Mouse (Mus musculus) heart, adult 9 months (tissue): ENCODE data around the gene Slco2b1.

Experiments
- DNase-seq, 2 experiments: peaks; one replicate each; pipeline ENCODE4 v3.0.0; 2022; ENCODE audit warnings: low spot score in 2 of 2

Gene Slco2b1

GRCm38 (mm10) chr7:99654244-99654643 lies 56.9 kb downstream of the Slco2b1 start:
- DNase-seq: no peak

DNA sequence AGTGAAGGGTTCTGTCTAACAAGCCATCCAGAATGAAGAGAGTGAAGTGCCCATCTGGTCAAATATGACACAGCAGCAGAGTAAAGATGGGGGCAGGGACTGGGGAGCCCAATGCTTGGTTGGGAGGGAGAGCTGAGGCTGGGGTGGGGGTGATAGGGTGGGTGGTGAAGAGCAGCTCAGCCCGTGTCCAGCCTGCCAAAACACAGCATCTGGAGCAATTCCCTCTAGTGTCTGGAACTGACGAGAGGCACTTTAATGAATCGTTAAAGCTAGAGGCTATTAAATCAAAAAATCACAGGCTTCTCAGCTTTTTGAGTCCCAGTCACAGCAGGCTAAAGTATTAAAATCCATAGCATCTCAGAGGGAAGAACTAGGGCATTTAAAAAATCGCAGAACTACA lies 61.6 kb downstream of the Slco2b1 start:
- no peak for DNase-seq

DNA sequence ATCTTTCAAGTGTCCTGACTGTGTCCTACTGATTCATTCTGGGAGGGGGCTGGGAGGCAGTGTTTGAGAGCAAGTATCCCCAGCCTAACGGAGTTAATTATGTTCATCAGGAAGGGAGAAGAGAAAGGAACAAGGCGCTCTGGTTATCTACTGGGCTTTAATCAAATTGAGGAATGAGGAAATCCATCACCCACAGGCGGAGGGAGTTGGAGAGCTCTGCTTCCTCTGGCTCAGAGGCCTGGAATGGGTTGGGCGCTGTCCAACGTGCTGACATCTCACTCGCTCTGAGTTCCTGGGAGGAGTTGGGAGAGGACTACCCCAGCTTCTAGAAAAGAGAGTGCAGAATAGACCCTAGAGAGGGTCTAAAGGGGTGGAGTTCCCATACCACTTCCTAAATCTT lies 62.5 kb downstream of the Slco2b1 start:
- peak; percentile 56 to 72 for DNase-seq

- no peak for DNase-seq
Measured at GRCm38 (mm10) chr7:99644701-99645100, 66.4 kb downstream of the Slco2b1 start.

DNA sequence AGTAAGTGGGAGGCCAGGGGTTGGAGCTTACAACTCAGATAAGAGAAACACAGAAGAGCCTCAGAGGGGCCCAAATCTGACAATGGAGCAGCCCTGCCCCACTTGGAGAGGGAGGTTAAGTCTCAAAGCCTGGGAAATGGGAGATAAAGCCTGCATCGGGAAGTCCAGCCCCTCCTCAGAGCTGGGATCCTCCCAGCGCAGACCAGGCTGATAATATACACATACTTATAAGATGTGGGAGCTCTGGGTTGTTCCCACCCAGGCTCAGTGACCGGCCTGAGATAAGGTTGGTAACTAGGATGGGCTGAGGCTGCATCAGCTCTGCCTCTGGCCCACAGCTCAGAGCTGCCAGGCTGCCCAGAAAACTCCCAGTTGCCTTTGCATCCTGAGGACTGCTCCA lies 69.1 kb downstream of the Slco2b1 start:
- DNase-seq: no peak

DNA sequence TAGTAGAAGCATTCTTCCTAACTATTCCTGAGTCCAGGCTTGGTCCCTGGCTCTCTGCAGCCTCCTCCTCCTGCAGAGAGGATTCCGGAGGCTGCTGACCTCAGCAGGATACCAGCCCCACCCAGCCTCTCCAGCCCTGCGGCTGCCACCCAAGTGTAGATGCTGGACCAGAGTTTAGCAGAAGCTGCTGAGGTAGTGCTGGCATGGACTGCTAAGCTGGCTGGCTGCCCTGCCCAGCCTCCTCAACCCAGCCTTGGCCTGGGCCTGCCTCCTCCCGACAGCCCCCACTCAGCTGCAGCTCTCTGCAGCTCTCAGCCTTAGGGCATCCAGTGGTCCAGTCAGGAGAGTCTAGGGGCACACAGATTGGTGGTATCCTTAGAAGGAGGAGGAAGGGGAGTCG lies 69.9 kb downstream of the Slco2b1 start:
- no peak for DNase-seq

GRCm38 (mm10) chr7:99633966-99634665 lies 77.0 kb downstream of the Slco2b1 start:
- peak in 1 of 2 experiments; percentile 26 for DNase-seq

DNA sequence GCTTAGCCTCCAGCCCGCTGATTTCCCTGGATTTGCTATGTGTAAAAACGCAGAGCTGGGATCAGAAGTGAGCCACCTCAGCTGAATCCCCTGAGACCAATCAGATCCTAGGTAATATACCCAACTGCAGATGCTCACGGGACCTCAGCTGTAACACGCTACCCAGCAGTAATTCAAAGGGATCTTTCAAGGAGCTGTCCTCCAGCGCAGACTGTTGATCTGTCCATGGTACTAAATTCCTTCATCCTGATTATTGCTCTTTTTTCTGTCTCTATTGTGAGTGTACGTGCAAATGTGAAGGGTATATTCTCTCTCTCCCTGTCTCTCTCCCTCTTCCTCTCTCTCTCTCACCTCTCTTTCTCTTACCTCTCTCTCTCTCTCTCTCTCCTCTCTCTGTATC lies 78.9 kb downstream of the Slco2b1 start:
- DNase-seq: no peak

- DNase-seq: no peak
Measured at GRCm38 (mm10) chr7:99627366-99627765, 83.8 kb downstream of the Slco2b1 start.

DNA sequence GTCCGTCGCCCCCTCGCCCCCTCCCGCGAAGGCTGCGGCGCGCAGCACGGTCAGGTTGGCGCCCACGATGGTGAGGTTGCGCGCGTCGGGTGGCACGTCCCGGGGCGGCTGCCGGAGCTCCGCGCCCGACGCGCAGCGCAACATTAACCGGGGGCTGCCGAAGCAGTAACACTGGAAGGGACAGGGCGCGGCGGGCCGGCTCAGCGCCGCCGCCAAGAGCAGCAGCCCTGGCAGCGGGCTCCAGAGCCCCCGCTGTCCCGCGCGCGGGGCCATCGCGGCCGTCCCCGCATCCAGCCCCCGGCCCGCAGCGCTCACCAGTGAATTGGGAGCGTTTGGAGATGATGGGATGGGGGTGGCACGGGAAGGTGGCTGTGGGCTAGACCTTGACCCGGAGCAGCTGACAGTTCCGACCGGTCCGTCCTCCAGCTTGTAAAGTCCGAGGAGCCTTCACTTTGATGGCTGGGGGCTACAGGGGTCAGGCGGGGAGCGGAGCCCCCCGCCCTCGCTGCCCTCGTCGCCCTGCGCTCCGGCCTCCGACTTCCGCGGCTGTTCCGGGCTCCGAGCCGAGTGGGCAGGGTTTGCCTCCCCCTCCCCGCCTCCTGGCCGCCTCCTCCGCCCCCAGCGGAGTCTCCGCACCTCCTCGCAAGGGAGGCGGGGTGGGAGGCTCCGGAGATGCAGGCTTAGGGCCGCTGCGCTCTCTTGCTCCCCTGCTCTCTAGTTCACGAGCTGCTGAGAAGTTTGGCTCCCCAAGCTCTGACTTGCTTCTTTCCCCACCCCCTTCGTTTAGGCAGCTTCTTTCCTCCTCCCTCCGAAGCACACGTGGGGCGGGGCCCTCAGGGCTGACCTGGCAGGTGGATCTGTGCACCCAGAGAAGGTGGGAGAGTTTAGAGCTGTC lies 84.5 kb downstream of the Slco2b1 start, which contains the start of gene Tpbgl:
Tpbgl (minus strand) TSS at position 728 of the 895 bp plus-strand sequence.
- peak; percentile 67 to 78 for DNase-seq

DNA sequence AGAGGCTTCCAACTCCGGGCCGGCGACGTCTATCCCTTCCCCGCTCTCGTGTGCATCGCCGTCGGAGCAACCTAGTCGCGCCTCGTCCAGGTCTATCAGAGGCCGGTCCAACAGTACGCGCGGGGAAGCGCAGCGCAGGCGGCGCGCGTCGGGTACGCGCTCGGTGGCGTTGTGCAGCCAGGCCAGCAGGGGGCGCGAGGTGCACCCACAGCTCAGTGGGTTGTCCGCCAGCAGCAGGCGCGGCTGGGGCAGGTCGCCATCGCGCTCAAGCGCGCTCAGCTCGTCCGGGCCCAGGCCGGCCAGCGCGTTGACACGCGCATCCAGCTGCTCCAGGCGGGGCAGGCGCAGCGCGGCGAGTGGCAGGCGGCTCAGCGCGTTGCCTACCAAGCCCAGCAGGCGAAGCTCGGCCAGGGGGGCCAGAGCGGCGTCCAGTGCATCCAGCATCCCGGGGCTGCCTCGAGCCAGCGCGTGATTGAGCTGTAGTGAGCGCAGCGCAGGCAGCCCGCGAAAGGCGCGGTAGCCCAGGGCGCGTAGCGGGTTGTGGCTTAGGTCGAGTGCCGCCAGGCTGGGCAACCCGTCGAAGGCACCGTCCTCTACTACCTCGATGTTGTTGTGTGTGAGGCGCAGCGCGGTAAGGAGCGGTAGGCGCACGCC lies 85.3 kb downstream of the Slco2b1 start:
- DNase-seq: peak; percentile 91 to 93

GRCm38 (mm10) chr7:99618860-99619259 lies 92.3 kb downstream of the Slco2b1 start:
- DNase-seq: no peak

GRCm38 (mm10) chr7:99618264-99618663 lies 92.9 kb downstream of the Slco2b1 start:
- no peak for DNase-seq
